Mouse (Mus musculus): ENCODE results near the gene Pp2d1. TPM values are rescaled to one million over a fixed set of nuclear protein-coding genes. Genes with fewer than 3 reads are reported as not detected.

Gene Pp2d1
- not detected for total RNA-seq (2023)

DNA sequence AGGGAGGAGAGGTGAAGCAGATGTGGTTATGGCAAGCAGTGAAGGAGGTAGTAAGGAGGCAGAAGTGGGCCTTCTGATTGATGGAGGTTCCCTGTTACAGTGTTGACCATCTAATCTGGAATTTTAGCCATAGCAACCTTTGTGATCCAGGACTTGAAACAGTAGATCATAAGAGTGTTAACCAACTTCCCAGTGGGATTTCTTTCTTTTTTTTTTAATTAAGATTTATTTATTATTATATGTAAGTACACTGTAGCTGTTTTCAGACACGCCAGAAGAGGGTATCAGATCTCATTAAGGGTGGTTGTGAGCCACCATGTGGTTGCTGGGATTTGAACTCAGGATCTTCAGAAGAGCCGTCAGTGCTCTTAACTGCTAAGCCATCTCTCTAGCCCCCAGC is at the start of gene Pp2d1:
Gene Pp2d1 (minus strand): TSS at position 101 of the 400 bp plus-strand sequence.

GRCm38 (mm10) chr17:53566161-53566918 is 27.1 kb upstream of the Pp2d1 start, which contains the start of gene Kat2b:
Gene Kat2b (plus strand): TSS chr17:53566861.

DNA sequence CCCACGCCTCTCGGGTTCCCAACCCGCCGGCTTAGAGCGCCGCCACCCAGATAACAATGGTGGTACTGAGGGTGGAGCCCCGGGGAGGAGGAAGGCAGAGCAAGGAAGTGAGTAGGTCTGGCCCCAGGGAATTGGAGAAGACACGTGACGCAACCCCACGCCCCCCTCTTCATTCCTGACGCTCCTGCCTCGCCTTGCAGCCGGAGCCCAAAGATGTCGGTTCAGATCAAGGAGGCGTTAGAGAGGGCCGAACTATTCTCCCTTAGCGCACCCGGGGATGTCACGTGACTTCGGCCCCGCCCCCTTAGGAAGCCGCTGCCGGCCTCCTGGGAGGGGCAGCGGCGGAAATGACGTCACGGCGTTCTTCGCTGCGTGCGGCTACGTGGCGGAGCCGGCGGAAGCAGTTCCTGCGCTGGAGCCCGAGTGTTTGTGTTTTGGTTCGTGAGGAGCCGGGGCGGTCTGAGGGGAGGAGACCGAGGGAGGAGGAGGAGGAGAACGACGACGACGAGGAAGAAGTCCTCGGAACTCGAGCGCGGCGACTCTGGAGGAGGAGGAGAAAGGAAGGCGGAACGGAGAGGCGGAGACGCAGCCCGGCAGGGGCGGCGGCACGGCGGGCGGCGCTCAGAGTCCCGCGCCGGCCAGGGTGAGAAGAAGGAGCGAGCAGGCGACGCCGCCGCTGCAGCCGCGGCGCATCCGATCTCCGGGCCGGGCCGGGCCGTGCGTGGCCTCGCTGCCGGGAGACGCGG is 60.2 kb downstream of the Pp2d1 start, which contains the start of gene Rab5a:
Gene Rab5a (plus strand): TSS at position 377 of the 746 bp plus-strand sequence.

DNA sequence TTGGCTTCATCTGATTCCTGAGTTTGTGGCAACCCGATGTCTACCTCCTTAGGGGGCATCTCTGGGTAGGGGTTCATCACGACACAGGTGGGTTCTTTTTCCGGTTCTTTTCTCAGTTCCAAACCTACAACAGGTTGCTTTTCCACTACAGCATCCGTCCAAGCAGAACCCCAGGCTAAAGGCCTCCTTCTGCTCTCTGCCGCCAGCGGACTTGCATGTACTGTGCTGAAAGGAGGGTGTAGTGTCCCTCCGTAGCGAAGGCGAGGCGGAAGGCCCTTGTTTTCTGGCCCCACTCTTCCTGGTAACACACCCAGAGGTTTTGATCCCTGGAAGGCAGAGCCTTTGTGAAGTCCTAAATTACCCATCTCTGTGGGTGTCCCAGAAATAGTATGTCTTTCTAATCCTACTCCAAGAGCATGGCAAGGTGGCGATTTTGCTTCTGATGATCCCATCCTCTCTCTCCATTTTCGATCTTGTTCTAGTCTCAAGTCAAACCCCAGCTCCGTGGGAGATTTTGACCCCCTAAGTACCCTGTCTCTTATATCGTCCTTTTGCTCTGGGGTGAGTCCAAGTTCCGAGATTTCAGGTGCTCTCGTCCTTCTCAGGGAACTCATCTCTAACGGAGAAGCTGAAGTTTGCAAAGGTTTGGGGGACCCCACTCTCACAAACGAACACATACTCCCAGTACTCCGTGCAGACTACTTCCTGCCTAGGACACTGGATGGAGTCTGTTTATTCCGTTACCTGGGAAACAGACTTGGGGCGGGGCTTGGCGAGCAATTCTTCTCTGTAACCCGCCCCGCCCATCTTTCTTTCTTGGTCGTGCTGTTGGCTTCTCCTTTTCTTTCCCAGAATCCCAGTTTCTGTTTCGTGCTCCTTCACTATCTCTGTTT is 76.4 kb downstream of the Pp2d1 start, which contains the start of gene Efhb:
Gene Efhb (minus strand): TSS at position 719 of the 893 bp plus-strand sequence.

Other genes starting within 250 kb of the Pp2d1 start
- gene Efhb, start 76.1 kb downstream of the Pp2d1 start, total RNA-seq (2023) = under 1 TPM in 1 of 2 experiments, not detected in 1; 0.22 TPM
- gene Rab5a, start 60.2 kb downstream of the Pp2d1 start, total RNA-seq (2023) = 10 to 100 TPM; 74.4 to 85.5 TPM
- gene Kat2b, start 27.4 kb upstream of the Pp2d1 start, total RNA-seq (2023) = 10 to 100 TPM; 54.4 to 55.0 TPM
- 10 to 100 TPM; 10.7 to 17.5 TPM for gene Sgo1, start 149.9 kb upstream of the Pp2d1 start, total RNA-seq (2023)